ENCODE assay signal across 8 mouse cellular contexts in the genomic region with DNA sequence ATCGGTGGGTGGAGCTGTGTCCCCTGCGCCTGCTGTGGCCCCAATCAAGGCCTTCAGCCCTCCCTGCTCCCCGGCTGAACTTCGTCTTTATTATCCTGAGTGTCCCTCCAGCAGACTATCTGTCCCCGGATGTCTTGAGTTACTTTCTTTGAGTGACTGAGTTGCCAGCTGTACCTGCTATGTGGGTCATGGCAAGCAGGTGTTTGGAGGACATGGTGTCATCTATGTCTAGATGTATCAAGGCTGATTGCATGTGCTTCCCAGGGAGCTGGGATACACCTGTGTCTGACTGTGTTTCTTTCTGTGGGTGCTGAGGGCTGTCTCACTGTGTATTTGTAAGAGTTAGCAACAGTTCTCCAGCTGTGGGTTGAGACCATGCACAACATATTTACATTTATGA. TPM values are rescaled to one million over a fixed set of nuclear protein-coding genes. Genes with fewer than 3 reads are reported as not detected.
DNase-seq lines count a peak whose midpoint lies in the region; ATAC-seq and TF ChIP-seq lines count a peak whose summit lies in the region.

No protein-coding gene starts in this region.

- no peaks in the 10 kb centered on the region for H3K9me3 ChIP-seq in liver, embryonic 12.5 days (replicated peaks)
- no peaks in the 10 kb centered on the region for H3K9me3 ChIP-seq in stomach, postnatal 0 days (ENCODE audit: control insufficient read depth, low read length)

- DNase-seq in cerebellum, adult 9-10 months: peak; percentile 50
- no peak for DNase-seq in cerebellum, postnatal 36 days
- DNase-seq in testis, postnatal 10 days (ENCODE audit: low spot score): no peak
- DNase-seq in stomach, postnatal 0 days (ENCODE audit: low spot score): no peak
- no peak for DNase-seq in kidney, adult 2 months
- no peak for DNase-seq in urinary bladder, adult 2 months (ENCODE audit: low spot score)

- no peak for TF ChIP-seq POLR2A in testis, adult 2 months (IDR thresholded peaks at IDR 0.05; ENCODE audit: control insufficient read depth, low read depth, low read length)
- no peak for TF ChIP-seq POLR2A in kidney, adult 2 months (IDR thresholded peaks at IDR 0.05; ENCODE audit: low read depth, low read length)

- H3K9ac ChIP-seq in liver, embryonic 12.5 days: peak overlapping the region; percentile 49
- peak overlapping the region; percentile 54 for H3K9ac ChIP-seq in stomach, postnatal 0 days (ENCODE audit: low read length)

- no peaks in the 10 kb centered on the region for H3K36me3 ChIP-seq in testis, adult 2 months (ENCODE audit: control insufficient read depth, insufficient read depth, low read length)
- H3K36me3 ChIP-seq in liver, embryonic 12.5 days: no peaks in the 10 kb centered on the region
- H3K36me3 ChIP-seq in stomach, postnatal 0 days (ENCODE audit: control insufficient read depth, insufficient read depth, low read length): no peaks in the 10 kb centered on the region
- H3K36me3 ChIP-seq in kidney, adult 2 months (ENCODE audit: control insufficient read depth, insufficient read depth, low read length): no peaks in the 10 kb centered on the region

- no peak for TF ChIP-seq CTCF in testis, adult 2 months (IDR thresholded peaks at IDR 0.05; ENCODE audit: control insufficient read depth, insufficient read depth, insufficient replicate concordance, low read depth, low read length)
- TF ChIP-seq CTCF in stomach, postnatal 0 days (IDR thresholded peaks at IDR 0.05; ENCODE audit: low read depth): no peak
- no peak for TF ChIP-seq CTCF in kidney, adult 2 months (conservative IDR thresholded peaks at IDR 0.05; ENCODE audit: insufficient read depth, insufficient read length, low read depth, low read length)

- peak overlapping the region; percentile 69 for H3K4me3 ChIP-seq in testis, adult 2 months (ENCODE audit: control insufficient read depth, low read depth, low read length)
- peak overlapping the region; percentile 55 for H3K4me3 ChIP-seq in liver, embryonic 12.5 days
- peak overlapping the region; percentile 44 for H3K4me3 ChIP-seq in stomach, postnatal 0 days (ENCODE audit: low read depth, low read length)
- H3K4me3 ChIP-seq in kidney, adult 2 months (ENCODE audit: insufficient read depth, low read depth, low read length): no peak overlapping the region

- no peak overlapping the region for H3K27ac ChIP-seq in testis, adult 2 months (ENCODE audit: control insufficient read depth, insufficient read depth, low read depth, low read length)
- H3K27ac ChIP-seq in liver, embryonic 12.5 days: no peak overlapping the region
- H3K27ac ChIP-seq in stomach, postnatal 0 days (replicated peaks): no peak overlapping the region
- H3K27ac ChIP-seq in kidney, adult 2 months (ENCODE audit: insufficient read depth, low read depth, low read length): no peak overlapping the region

- peaks cover 30% of the 10 kb centered on the region for H3K4me1 ChIP-seq in testis, adult 2 months (ENCODE audit: control insufficient read depth, insufficient read depth, low read length)
- H3K4me1 ChIP-seq in liver, embryonic 12.5 days: peaks cover 78% of the 10 kb centered on the region
- no peaks in the 10 kb centered on the region for H3K4me1 ChIP-seq in stomach, postnatal 0 days (replicated peaks; ENCODE audit: control insufficient read depth, insufficient read depth)
- 0 out of 2 replicates have a peak, but pooled peaks cover 7% of the 10 kb centered on the region for H3K4me1 ChIP-seq in kidney, adult 2 months (ENCODE audit: control insufficient read depth, insufficient read depth, low read length)

- no peak for ATAC-seq in liver, embryonic 12.5 days
- ATAC-seq in stomach, postnatal 0 days (ENCODE audit: low FRiP score, low TSS enrichment): 0 out of 2 replicates have a peak, but pooled peaks have one; percentile 0

- H3K4me2 ChIP-seq in liver, embryonic 12.5 days: peak overlapping the region; percentile 94
- H3K4me2 ChIP-seq in stomach, postnatal 0 days (replicated peaks; ENCODE audit: low read depth): peak overlapping the region; percentile 78

- 5% methylated on average over 5 of the region's 5 CpGs for WGBS in liver, embryonic 12.5 days (ENCODE audit: insufficient replicate concordance)
- WGBS in stomach, postnatal 0 days: 13% methylated on average over 5 of the region's 5 CpGs
- 22% methylated on average over 5 of the region's 5 CpGs for WGBS in kidney, adult 2 months

- no peak for TF ChIP-seq EP300 in stomach, postnatal 0 days (optimal IDR thresholded peaks at IDR 0.05)

- H3K27me3 ChIP-seq in testis, adult 2 months (ENCODE audit: control insufficient read depth, insufficient read depth, low read length): no peaks in the 10 kb centered on the region
- H3K27me3 ChIP-seq in liver, embryonic 12.5 days (replicated peaks): peaks cover 53% of the 10 kb centered on the region
- H3K27me3 ChIP-seq in stomach, postnatal 0 days (ENCODE audit: control insufficient read depth, insufficient read depth, low read length): no peaks in the 10 kb centered on the region
- H3K27me3 ChIP-seq in kidney, adult 2 months (replicated peaks; ENCODE audit: control insufficient read depth, insufficient read depth, low read length): no peaks in the 10 kb centered on the region

RNA-seq across cellular contexts. Expression of a gene that starts 6.0 kb away (rescaled TPM):
- polyA plus RNA-seq in testis, adult 2 months (2012; rRNA removed): 8.0 and 8.6 TPM in 2 replicates
- 2.6 and 3.6 TPM in 2 replicates for polyA plus RNA-seq in liver, embryonic 12.5 days (2016; fragmentation: Nextera tagmentation; extraction: Ambion mirVana)
- polyA plus RNA-seq in stomach, postnatal 0 days (2015; fragmentation: Nextera tagmentation; extraction: Ambion mirVana): 1.9 TPM in 2 replicates
- polyA plus RNA-seq in kidney, adult 2 months (2012; rRNA removed): 0.07 and 0.11 TPM in 2 replicates
- polyA plus RNA-seq in urinary bladder, adult 2 months (2012; rRNA removed): 1.3 and 2.8 TPM in 2 replicates

RNA-seq across cellular contexts. Expression of a gene that starts 20.6 kb away (rescaled TPM):
- 11.3 and 11.9 TPM in 2 replicates for polyA plus RNA-seq in testis, adult 2 months (2012; rRNA removed)
- polyA plus RNA-seq in liver, embryonic 12.5 days (2016; fragmentation: Nextera tagmentation; extraction: Ambion mirVana): 4.6 and 5.1 TPM in 2 replicates
- polyA plus RNA-seq in stomach, postnatal 0 days (2015; fragmentation: Nextera tagmentation; extraction: Ambion mirVana): 53.3 and 64.8 TPM in 2 replicates
- 12.3 and 16.1 TPM in 2 replicates for polyA plus RNA-seq in kidney, adult 2 months (2012; rRNA removed)
- 303 and 338 TPM in 2 replicates for polyA plus RNA-seq in urinary bladder, adult 2 months (2012; rRNA removed)

RNA-seq across cellular contexts. Expression of a gene that starts 28.0 kb away (rescaled TPM):
- polyA plus RNA-seq in testis, adult 2 months (2012; rRNA removed): 146 and 160 TPM in 2 replicates
- 25.9 and 28.4 TPM in 2 replicates for polyA plus RNA-seq in liver, embryonic 12.5 days (2016; fragmentation: Nextera tagmentation; extraction: Ambion mirVana)
- 638 and 692 TPM in 2 replicates for polyA plus RNA-seq in stomach, postnatal 0 days (2015; fragmentation: Nextera tagmentation; extraction: Ambion mirVana)
- 421 and 474 TPM in 2 replicates for polyA plus RNA-seq in kidney, adult 2 months (2012; rRNA removed)
- 485 and 505 TPM in 2 replicates for polyA plus RNA-seq in urinary bladder, adult 2 months (2012; rRNA removed)
